Mouse (Mus musculus): ENCODE data around the gene Rbms3. TPM values are rescaled to one million over a fixed set of nuclear protein-coding genes. Genes with fewer than 3 reads are reported as not detected.

The Rbms3 gene
- total and polyA plus RNA-seq, 3 experiments: not detected

GRCm38 (mm10) chr9:116885617-116886016 is 744.1 kb downstream of the Rbms3 start:
- dilution Hi-C loops (cut with MboI; ENCODE audit: extremely low pct_ligation_motif_present, extremely low pct_unique_long_range_greater_than_20kb, low sequenced_read_pairs) (no loop called here), in situ Hi-C loops (cut with MboI; ENCODE audit: low pct_ligation_motif_present, low pct_unique_long_range_greater_than_20kb, low sequenced_read_pairs) (no loop called here)
- H3K27ac ChIP-seq (ENCODE audit: insufficient read depth, low read depth): no peak overlapping the region
- no peak overlapping the region for H3K9ac ChIP-seq (ENCODE audit: insufficient read depth, low read depth)
- no peak overlapping the region for H3K4me2 ChIP-seq (ENCODE audit: insufficient read depth, low read depth, poor library complexity, severe bottlenecking)
- H3K4me1 ChIP-seq (ENCODE audit: control insufficient read depth in 1 of 2, insufficient read depth in 2 of 2): no peaks in the 10 kb centered on the region
- no peak overlapping the region for H3K4me3 ChIP-seq (replicated peaks in 1 of 3; ENCODE audit: low read depth in 2 of 3, low read length in 2 of 3, poor library complexity in 1 of 3)
- H3K27me3 ChIP-seq (replicated peaks): no peaks in the 10 kb centered on the region
- H3K9me3 ChIP-seq (replicated peaks; ENCODE audit: low read length): peaks cover 61% of the 10 kb centered on the region
- no peak for DNase-seq (ENCODE audit: extremely low read depth)
- no peaks in the 10 kb centered on the region for H3K36me3 ChIP-seq (replicated peaks in 1 of 2; ENCODE audit: control insufficient read depth in 1 of 2, insufficient read depth in 1 of 2, low read length in 1 of 2)
- TF ChIP-seq BHLHE40 (IDR thresholded peaks at IDR 0.05; ENCODE audit: low read depth, low read length) (no peak), SIN3A (IDR thresholded peaks at IDR 0.05; ENCODE audit: low read length) (no peak), NRF1 (IDR thresholded peaks at IDR 0.05; ENCODE audit: low read depth, low read length) (no peak), KAT2A (IDR thresholded peaks at IDR 0.05; ENCODE audit: insufficient replicate concordance, low read length) (no peak), MAX (IDR thresholded peaks at IDR 0.05; ENCODE audit: low read length) (no peak), MYC (IDR thresholded peaks at IDR 0.05; ENCODE audit: low read depth, low read length) (no peak), EP300 (IDR thresholded peaks at IDR 0.05; ENCODE audit: low read length) (no peak), NELFE (IDR thresholded peaks at IDR 0.05; ENCODE audit: low read depth, low read length) (no peak), UBTF (IDR thresholded peaks at IDR 0.05; ENCODE audit: low read depth, low read length) (no peak), JUND (conservative IDR thresholded peaks at IDR 0.05; ENCODE audit: low read depth, low read length) (no peak), RAD21 (IDR thresholded peaks at IDR 0.05; ENCODE audit: low read depth, low read length) (no peak), MEF2A (IDR thresholded peaks at IDR 0.05; ENCODE audit: borderline replicate concordance, low read depth, low read length) (no peak), MAFK (IDR thresholded peaks at IDR 0.05; ENCODE audit: insufficient replicate concordance, low read length) (no peak), CHD2 (IDR thresholded peaks at IDR 0.05; ENCODE audit: low read length) (no peak), CHD1 (IDR thresholded peaks at IDR 0.05; ENCODE audit: low read depth, low read length) (no peak), USF2 (conservative IDR thresholded peaks at IDR 0.05; ENCODE audit: low read depth, low read length) (no peak), ZKSCAN1 (IDR thresholded peaks at IDR 0.05; ENCODE audit: borderline replicate concordance, low read depth, low read length) (no peak)
- H3K79me2 ChIP-seq (replicated peaks; ENCODE audit: control insufficient read depth, extremely low read depth, insufficient read depth, poor library complexity, severe bottlenecking): no peaks in the 10 kb centered on the region

- H3K9me3 ChIP-seq (replicated peaks; ENCODE audit: low read length): peaks cover 54% of the 10 kb centered on the region
- dilution Hi-C loops (cut with MboI; ENCODE audit: extremely low pct_ligation_motif_present, extremely low pct_unique_long_range_greater_than_20kb, low sequenced_read_pairs): no loop called here
- H3K4me3 ChIP-seq (replicated peaks in 1 of 3; ENCODE audit: low read depth in 2 of 3, low read length in 2 of 3, poor library complexity in 1 of 3): no peak overlapping the region
- H3K79me2 ChIP-seq (replicated peaks; ENCODE audit: control insufficient read depth, extremely low read depth, insufficient read depth, poor library complexity, severe bottlenecking): no peaks in the 10 kb centered on the region
- H3K27me3 ChIP-seq (replicated peaks): no peaks in the 10 kb centered on the region
- H3K4me1 ChIP-seq (ENCODE audit: control insufficient read depth in 1 of 2, insufficient read depth in 2 of 2): no peaks in the 10 kb centered on the region
- no peak overlapping the region for H3K27ac ChIP-seq (ENCODE audit: insufficient read depth, low read depth)
- H3K4me2 ChIP-seq (ENCODE audit: insufficient read depth, low read depth, poor library complexity, severe bottlenecking): no peak overlapping the region
- no peaks in the 10 kb centered on the region for H3K36me3 ChIP-seq (replicated peaks in 1 of 2; ENCODE audit: control insufficient read depth in 1 of 2, insufficient read depth in 1 of 2, low read length in 1 of 2)
- no peak for DNase-seq (ENCODE audit: extremely low read depth)
- in situ Hi-C loops (cut with MboI; ENCODE audit: low pct_ligation_motif_present, low pct_unique_long_range_greater_than_20kb, low sequenced_read_pairs): no loop called here
- TF ChIP-seq PAX5 (IDR thresholded peaks at IDR 0.05; ENCODE audit: low read length) (no peak), MYC (IDR thresholded peaks at IDR 0.05; ENCODE audit: low read depth, low read length) (no peak)
- no peak overlapping the region for H3K9ac ChIP-seq (ENCODE audit: insufficient read depth, low read depth)
Measured at GRCm38 (mm10) chr9:116880503-116880902, 749.2 kb downstream of the Rbms3 start.
